Mouse (Mus musculus): ENCODE data around the gene Trip4. TPM values are rescaled to one million over a fixed set of nuclear protein-coding genes. Genes with fewer than 3 reads are reported as not detected.

The Trip4 gene
- polyA plus RNA-seq, 1 experiment = 10.8 TPM

DNA sequence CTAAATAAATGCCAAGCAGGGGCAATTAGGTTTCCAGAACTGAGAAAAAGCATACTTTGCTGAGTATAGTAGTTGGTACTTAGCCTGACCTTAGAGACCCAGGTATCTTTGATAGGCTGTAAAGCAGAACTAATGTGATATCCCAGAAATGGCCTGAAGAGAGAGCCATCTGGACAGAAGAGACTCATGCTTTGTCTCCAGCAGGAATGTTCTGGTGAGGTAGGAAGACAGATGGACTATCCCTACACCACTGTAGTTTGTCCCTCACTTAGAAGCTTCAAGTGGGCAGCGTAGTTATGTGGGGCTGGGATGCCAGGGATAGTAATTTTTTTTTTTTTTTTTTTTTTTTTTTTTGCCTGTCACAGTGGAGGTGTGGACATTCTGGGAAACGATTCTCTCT is 5.4 kb upstream of the Trip4 start:
- H3K36me3 ChIP-seq (ENCODE audit: control insufficient read depth, insufficient read depth, low read length) = no peaks in the 10 kb centered on the region
- H3K4me3 ChIP-seq (ENCODE audit: control insufficient read depth, insufficient read depth, low read length) = no peak overlapping the region
- 0 out of 2 replicates have a peak, but pooled peaks cover 3% of the 10 kb centered on the region for H3K4me1 ChIP-seq (replicated peaks; ENCODE audit: control insufficient read depth, insufficient read depth, low read length)
- no peak for TF ChIP-seq POLR2A (IDR thresholded peaks at IDR 0.05; ENCODE audit: control insufficient read depth, extremely low read depth, insufficient read depth, low read length, poor library complexity)
- TF ChIP-seq CTCF (IDR thresholded peaks at IDR 0.05; ENCODE audit: borderline replicate concordance, control insufficient read depth, extremely low read depth, insufficient read depth, low read length, poor library complexity) = no peak
- no peaks in the 10 kb centered on the region for H3K27me3 ChIP-seq (ENCODE audit: control insufficient read depth, insufficient read depth, low read length)
- WGBS = 98% methylated on average over 2 of the region's 2 CpGs
- H3K27ac ChIP-seq (ENCODE audit: control insufficient read depth, insufficient read depth, low read length) = no peak overlapping the region
- DNase-seq = no peak

DNA sequence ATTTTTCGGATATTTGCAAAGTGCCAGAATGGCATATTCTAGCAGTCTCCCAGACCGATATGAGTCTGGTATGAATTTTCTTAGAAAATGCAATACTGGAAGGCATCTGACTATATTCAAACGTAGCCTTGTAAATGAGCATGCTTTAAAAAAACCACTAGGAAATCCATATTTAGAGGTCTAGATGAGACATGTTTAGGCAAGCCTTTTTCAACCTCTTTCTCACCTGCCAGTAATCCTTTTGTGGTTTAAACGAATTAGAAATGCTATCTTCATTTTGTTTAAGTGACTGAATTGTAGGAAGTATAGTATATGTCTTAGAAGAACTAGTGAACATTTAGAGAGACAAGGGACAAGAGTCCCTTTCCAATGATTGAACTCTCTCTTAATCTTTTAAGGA is 1.2 kb upstream of the Trip4 start:
- Histone ChIP-seq H3K4me1 (replicated peaks; ENCODE audit: control insufficient read depth, insufficient read depth, low read length) (peaks cover 5% of the 10 kb centered on the region), H3K4me3 (ENCODE audit: control insufficient read depth, insufficient read depth, low read length) (peak overlapping the region; percentile 98), H3K36me3 (ENCODE audit: control insufficient read depth, insufficient read depth, low read length) (no peaks in the 10 kb centered on the region), H3K27ac (ENCODE audit: control insufficient read depth, insufficient read depth, low read length) (no peak overlapping the region; the same call in 1 of the 2 replicates), H3K27me3 (ENCODE audit: control insufficient read depth, insufficient read depth, low read length) (no peaks in the 10 kb centered on the region)
- under 1% methylated on average over 4 of the region's 4 CpGs for WGBS
- no peak for DNase-seq
- TF ChIP-seq POLR2A (IDR thresholded peaks at IDR 0.05; ENCODE audit: control insufficient read depth, extremely low read depth, insufficient read depth, low read length, poor library complexity) = no peak
- TF ChIP-seq CTCF (IDR thresholded peaks at IDR 0.05; ENCODE audit: borderline replicate concordance, control insufficient read depth, extremely low read depth, insufficient read depth, low read length, poor library complexity) = no peak

- Histone ChIP-seq H3K4me3 (ENCODE audit: control insufficient read depth, insufficient read depth, low read length) (peak overlapping the region; percentile 98), H3K27me3 (ENCODE audit: control insufficient read depth, insufficient read depth, low read length) (no peaks in the 10 kb centered on the region), H3K4me1 (replicated peaks; ENCODE audit: control insufficient read depth, insufficient read depth, low read length) (peaks cover 5% of the 10 kb centered on the region), H3K27ac (ENCODE audit: control insufficient read depth, insufficient read depth, low read length) (peak overlapping the region; percentile 86), H3K36me3 (ENCODE audit: control insufficient read depth, insufficient read depth, low read length) (no peaks in the 10 kb centered on the region)
- WGBS = under 1% methylated on average over 33 of the region's 34 CpGs
- DNase-seq = peak; percentile 73
- no peak; the same call in 1 of the 2 replicates for TF ChIP-seq POLR2A (IDR thresholded peaks at IDR 0.05; ENCODE audit: control insufficient read depth, extremely low read depth, insufficient read depth, low read length, poor library complexity)
Measured at GRCm38 (mm10) chr9:65909301-65909801, 757 bp upstream of the Trip4 start.

- DNase-seq = no peak
Measured at GRCm38 (mm10) chr9:65903419-65903818, 5.2 kb downstream of the Trip4 start.

GRCm38 (mm10) chr9:65902879-65903278 is 5.7 kb downstream of the Trip4 start:
- Histone ChIP-seq H3K36me3 (ENCODE audit: control insufficient read depth, insufficient read depth, low read length) (peaks cover 11% of the 10 kb centered on the region), H3K4me3 (ENCODE audit: control insufficient read depth, insufficient read depth, low read length) (no peak overlapping the region), H3K27me3 (ENCODE audit: control insufficient read depth, insufficient read depth, low read length) (no peaks in the 10 kb centered on the region), H3K4me1 (replicated peaks; ENCODE audit: control insufficient read depth, insufficient read depth, low read length) (peaks cover 1% of the 10 kb centered on the region), H3K27ac (ENCODE audit: control insufficient read depth, insufficient read depth, low read length) (no peak overlapping the region)
- DNase-seq = no peak
- 76% methylated on average over 3 of the region's 3 CpGs for WGBS
- no peak for TF ChIP-seq CTCF (IDR thresholded peaks at IDR 0.05; ENCODE audit: borderline replicate concordance, control insufficient read depth, extremely low read depth, insufficient read depth, low read length, poor library complexity)
- TF ChIP-seq POLR2A (IDR thresholded peaks at IDR 0.05; ENCODE audit: control insufficient read depth, extremely low read depth, insufficient read depth, low read length, poor library complexity) = no peak

More at GRCm38 (mm10) chr9:65903419-65903818, 5.2 kb downstream of the Trip4 start:
- H3K4me3 ChIP-seq (ENCODE audit: control insufficient read depth, insufficient read depth, low read length) = no peak overlapping the region
- no peaks in the 10 kb centered on the region for H3K27me3 ChIP-seq (ENCODE audit: control insufficient read depth, insufficient read depth, low read length)
- no peak overlapping the region for H3K27ac ChIP-seq (ENCODE audit: control insufficient read depth, insufficient read depth, low read length)
- peaks cover 10% of the 10 kb centered on the region; the same call in 1 of the 2 replicates for H3K36me3 ChIP-seq (ENCODE audit: control insufficient read depth, insufficient read depth, low read length)
- H3K4me1 ChIP-seq (replicated peaks; ENCODE audit: control insufficient read depth, insufficient read depth, low read length) = peaks cover 2% of the 10 kb centered on the region
- TF ChIP-seq CTCF (IDR thresholded peaks at IDR 0.05; ENCODE audit: borderline replicate concordance, control insufficient read depth, extremely low read depth, insufficient read depth, low read length, poor library complexity) (no peak), POLR2A (IDR thresholded peaks at IDR 0.05; ENCODE audit: control insufficient read depth, extremely low read depth, insufficient read depth, low read length, poor library complexity) (no peak)

- TF ChIP-seq CTCF (IDR thresholded peaks at IDR 0.05; ENCODE audit: borderline replicate concordance, control insufficient read depth, extremely low read depth, insufficient read depth, low read length, poor library complexity) (no peak), POLR2A (IDR thresholded peaks at IDR 0.05; ENCODE audit: control insufficient read depth, extremely low read depth, insufficient read depth, low read length, poor library complexity) (no peak)
- WGBS = 93% methylated on average over 2 of the region's 2 CpGs
- Histone ChIP-seq H3K27ac (ENCODE audit: control insufficient read depth, insufficient read depth, low read length) (no peak overlapping the region), H3K36me3 (ENCODE audit: control insufficient read depth, insufficient read depth, low read length) (peaks cover 38% of the 10 kb centered on the region), H3K27me3 (ENCODE audit: control insufficient read depth, insufficient read depth, low read length) (no peaks in the 10 kb centered on the region), H3K4me1 (replicated peaks; ENCODE audit: control insufficient read depth, insufficient read depth, low read length) (no peaks in the 10 kb centered on the region), H3K4me3 (ENCODE audit: control insufficient read depth, insufficient read depth, low read length) (no peak overlapping the region)
- no peak for DNase-seq
Measured at GRCm38 (mm10) chr9:65896977-65897376, 11.6 kb downstream of the Trip4 start.

GRCm38 (mm10) chr9:65891126-65891525 is 17.5 kb downstream of the Trip4 start:
- peaks cover 10% of the 10 kb centered on the region; the same call in 1 of the 2 replicates for H3K36me3 ChIP-seq (ENCODE audit: control insufficient read depth, insufficient read depth, low read length)
- under 1% methylated on average over 5 of the region's 5 CpGs for WGBS
- no peak overlapping the region for H3K27ac ChIP-seq (ENCODE audit: control insufficient read depth, insufficient read depth, low read length)
- no peak for DNase-seq
- H3K4me3 ChIP-seq (ENCODE audit: control insufficient read depth, insufficient read depth, low read length) = peak overlapping the region; percentile 27
- H3K4me1 ChIP-seq (replicated peaks; ENCODE audit: control insufficient read depth, insufficient read depth, low read length) = peaks cover 11% of the 10 kb centered on the region
- no peaks in the 10 kb centered on the region for H3K27me3 ChIP-seq (ENCODE audit: control insufficient read depth, insufficient read depth, low read length)
- TF ChIP-seq CTCF (IDR thresholded peaks at IDR 0.05; ENCODE audit: borderline replicate concordance, control insufficient read depth, extremely low read depth, insufficient read depth, low read length, poor library complexity) (no peak), POLR2A (IDR thresholded peaks at IDR 0.05; ENCODE audit: control insufficient read depth, extremely low read depth, insufficient read depth, low read length, poor library complexity) (no peak)
